Mouse (Mus musculus) effector memory CD4-positive, alpha-beta T cell, adult 7 months (primary cell): Measurements from ENCODE around the gene Ptch1. TPM values are rescaled to one million over a fixed set of nuclear protein-coding genes. Genes with fewer than 3 reads are reported as not detected.

ENCODE experiments used
- polyA plus RNA-seq: library from polyadenylated mRNA; unstranded; fragments of 100-300 nt; shearing (Covaris generic); gene quantifications from one replicate; pipeline ENCODE4 v1.2.1, GENCODE M21; 2017

The Ptch1 gene
- polyA plus RNA-seq, result 5.8 TPM

DNA sequence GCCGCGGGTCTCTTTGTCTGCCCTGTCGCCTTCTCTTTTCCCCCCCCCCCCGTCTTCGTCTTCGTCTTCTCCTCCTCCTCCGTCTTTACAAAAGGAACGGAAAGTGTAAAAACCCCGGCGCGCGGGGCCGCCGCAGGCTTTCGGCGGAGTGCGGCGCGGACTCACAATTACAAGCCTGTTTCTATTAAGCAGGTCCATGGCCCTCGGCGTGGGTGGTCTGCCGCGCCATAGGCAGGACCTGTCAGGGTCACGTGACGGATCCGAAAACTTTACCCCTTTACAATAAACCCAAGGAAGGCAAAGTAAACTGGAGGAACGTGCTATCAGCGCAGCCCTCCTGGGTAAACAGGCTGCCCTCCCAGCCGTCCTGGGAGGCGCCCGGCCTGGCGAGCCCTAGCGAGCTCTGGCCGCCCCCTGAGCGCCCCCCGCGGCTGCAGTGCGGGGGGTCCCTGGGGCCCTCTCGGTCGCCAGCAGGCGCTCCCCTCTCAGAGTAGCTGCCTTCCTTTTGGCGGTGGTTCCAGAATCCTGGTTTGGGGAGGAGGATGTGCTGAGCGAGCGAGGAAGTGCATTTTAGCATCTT lies at the start of gene Ptch1:
TSS of gene Ptch1 (minus strand) at position 343 of the 580 bp plus-strand sequence.

DNA sequence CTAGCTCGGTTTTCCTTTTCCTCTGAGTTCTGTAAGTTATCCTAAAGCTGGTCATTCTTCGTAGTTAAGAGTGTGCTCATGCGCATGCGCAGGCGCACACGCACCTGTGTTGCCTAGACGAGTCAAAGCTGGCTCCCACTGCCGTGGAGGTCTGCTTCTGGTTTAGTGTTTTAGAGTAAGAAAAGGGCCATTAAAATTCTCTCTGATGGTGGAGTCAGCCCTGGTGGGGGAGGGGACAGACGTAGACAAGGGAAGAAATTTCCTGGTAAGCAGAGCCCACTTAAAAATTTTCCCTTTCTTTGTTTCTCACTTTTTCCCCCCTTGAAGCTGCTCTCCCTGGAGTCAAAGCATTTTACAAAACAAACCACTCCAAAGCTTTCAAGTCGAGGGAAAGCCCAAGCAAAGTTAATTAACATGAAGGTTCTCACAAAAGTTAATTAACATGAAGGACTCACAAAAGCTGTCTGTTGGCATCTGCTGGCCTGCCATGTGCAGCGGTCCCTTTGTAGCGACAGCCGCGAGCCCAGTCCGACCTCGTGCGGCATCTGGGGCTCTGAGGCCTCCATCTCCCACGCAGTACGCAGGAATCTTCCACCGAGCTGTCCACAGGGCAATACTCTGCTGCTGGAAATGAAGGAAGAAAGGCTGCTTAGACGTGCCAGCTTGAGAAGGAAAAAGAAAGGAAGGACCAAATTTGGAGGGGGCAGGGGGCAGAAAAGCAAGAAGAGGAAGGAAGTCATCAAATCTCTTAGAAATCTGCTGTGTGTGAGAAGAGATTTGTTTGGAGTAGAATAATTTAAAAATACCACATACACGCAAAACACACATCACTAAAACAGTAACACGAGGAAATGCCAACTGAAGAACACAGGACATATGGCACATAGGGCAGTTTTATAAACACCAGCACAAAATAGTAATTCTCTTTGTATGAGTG lies 76.5 kb downstream of the Ptch1 start, which contains the start of gene Fancc:
TSS of gene Fancc (minus strand) at position 633 of the 937 bp plus-strand sequence.

Other genes with a start within 250 kb of the Ptch1 start
- 12.3 TPM for gene Fancc, start 76.3 kb downstream of the Ptch1 start, polyA plus RNA-seq
- 24.5 TPM for gene Ercc6l2, start 241.6 kb upstream of the Ptch1 start, polyA plus RNA-seq